Mouse (Mus musculus): ENCODE measurements around the gene Evi5. TPM values are rescaled to one million over a fixed set of nuclear protein-coding genes. Genes with fewer than 3 reads are reported as not detected.

The Evi5 gene
- polyA plus RNA-seq, 1 experiment: 72.9 TPM

DNA sequence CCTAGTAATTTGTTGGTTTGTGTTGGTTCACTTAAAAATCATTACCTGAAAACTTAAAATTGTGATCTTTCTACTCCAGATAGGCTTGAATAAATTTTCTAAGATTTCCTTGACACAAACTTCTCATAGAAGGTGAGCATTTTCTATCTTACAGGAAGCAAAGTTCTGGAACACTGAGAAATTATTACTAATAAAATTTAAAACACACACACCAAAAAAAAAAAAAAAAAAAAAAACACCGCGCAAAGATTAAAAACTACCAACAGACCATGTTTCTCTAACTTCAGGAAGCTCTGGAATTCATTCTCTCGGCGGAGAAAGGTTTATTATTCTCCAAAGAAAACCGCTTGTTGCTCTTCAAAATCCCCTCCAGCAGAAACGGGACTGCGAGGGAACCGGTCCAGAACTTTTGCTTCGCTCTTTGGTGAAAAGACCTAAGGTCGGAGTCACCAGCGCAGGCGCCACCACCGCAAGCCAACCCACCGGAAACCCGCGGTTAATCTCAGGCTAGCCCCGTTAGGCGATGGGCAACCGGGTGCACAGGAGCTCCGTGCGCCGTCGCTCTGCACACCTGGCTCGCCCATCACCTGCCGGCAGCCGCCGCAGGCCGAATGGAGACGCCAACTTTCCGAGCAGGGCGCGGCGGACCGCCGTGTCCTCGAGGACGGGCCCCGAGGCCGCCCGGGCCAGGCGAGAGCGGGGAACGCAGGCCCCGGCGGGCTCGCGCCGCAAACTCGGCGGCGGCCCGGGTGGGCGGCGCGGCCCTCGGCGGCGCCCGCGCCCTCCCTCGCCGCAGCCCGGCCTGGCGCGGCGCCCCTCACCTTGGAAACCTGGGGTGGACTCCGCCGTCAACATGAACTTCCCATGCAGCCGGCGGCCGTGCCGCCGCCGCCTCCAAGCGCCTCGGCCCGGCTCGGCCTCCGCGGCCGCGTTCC lies 6.7 kb downstream of the Evi5 start:
- Histone ChIP-seq H3K36me3 (ENCODE audit: control insufficient read depth, insufficient read depth, low read length, poor library complexity, severe bottlenecking) (no peaks in the 10 kb centered on the region), H3K4me3 (ENCODE audit: low read depth, low read length) (peak overlapping the region; percentile 71), H3K27me3 (ENCODE audit: control insufficient read depth, insufficient read depth, low read length, poor library complexity, severe bottlenecking) (no peaks in the 10 kb centered on the region; the same call in 1 of the 2 replicates), H3K4me1 (ENCODE audit: control insufficient read depth, insufficient read depth, low read length) (no peaks in the 10 kb centered on the region), H3K27ac (ENCODE audit: insufficient read depth, low read length) (peak overlapping the region; percentile 73), H3K9ac (ENCODE audit: low read depth, poor library complexity, severe bottlenecking) (peak overlapping the region; percentile 90), H3K9me3 (replicated peaks; ENCODE audit: control insufficient read depth, insufficient read depth, low read length, poor library complexity, severe bottlenecking) (no peaks in the 10 kb centered on the region)
- TF ChIP-seq CTCF (IDR thresholded peaks at IDR 0.05; ENCODE audit: low read depth, low read length): no peak
- TF ChIP-seq EP300 (IDR thresholded peaks at IDR 0.05; ENCODE audit: insufficient read depth, low read depth, low read length): no peak
- no peak for TF ChIP-seq POLR2A (IDR thresholded peaks at IDR 0.05; ENCODE audit: insufficient read depth, low read length)

DNA sequence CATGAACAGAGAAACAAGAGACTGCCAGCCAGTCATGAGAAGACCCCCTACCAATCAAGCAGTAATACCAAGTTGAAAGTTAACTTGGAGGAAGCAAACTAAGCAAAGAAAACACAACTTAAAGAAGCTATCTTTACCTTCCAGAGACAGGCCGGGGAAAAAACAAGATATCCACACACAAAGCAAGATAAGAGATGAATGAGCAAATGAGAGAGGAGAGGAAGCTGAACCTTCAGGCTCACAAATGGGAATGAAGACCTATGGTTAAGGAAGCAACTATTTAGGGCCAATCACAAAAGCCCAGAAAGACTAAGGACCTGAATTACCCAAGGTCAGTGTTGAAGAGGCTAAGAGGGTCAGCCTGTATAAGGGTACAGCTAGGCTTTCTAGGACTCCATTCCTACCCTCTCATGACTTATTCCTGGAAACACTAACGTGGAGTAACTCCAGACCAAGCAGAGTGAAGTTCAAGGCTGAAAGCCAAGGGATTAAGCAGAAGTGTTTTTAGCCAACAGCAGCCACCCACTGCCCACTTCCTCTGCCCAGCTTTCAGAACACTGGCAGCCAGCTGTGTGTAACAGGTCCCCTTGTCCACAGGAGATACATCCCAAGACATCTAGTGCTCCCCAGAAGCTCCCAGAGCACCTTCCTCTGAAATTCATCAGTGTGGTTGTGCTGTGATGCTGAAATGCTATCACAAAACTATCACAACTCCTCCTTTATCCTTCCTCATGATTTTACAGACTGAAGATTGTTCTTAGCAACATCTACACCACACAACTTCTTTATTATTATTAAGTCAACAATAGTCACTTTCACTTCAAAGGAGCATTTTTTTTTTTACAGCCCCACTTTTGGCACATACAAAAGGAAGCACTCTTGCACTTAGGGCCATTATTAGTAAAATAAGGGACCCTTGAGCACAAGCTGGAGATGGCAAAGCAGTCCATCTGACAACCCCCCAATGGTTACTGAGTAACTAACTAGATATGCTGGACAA lies 8.5 kb downstream of the Evi5 start:
- H3K4me1 ChIP-seq (ENCODE audit: control insufficient read depth, insufficient read depth, low read length): no peaks in the 10 kb centered on the region
- H3K4me3 ChIP-seq (ENCODE audit: low read depth, low read length): no peak overlapping the region
- H3K27me3 ChIP-seq (ENCODE audit: control insufficient read depth, insufficient read depth, low read length, poor library complexity, severe bottlenecking): no peaks in the 10 kb centered on the region
- H3K9me3 ChIP-seq (replicated peaks; ENCODE audit: control insufficient read depth, insufficient read depth, low read length, poor library complexity, severe bottlenecking): no peaks in the 10 kb centered on the region
- no peak overlapping the region for H3K9ac ChIP-seq (ENCODE audit: low read depth, poor library complexity, severe bottlenecking)
- TF ChIP-seq EP300 (IDR thresholded peaks at IDR 0.05; ENCODE audit: insufficient read depth, low read depth, low read length) (no peak), CTCF (IDR thresholded peaks at IDR 0.05; ENCODE audit: low read depth, low read length) (no peak), POLR2A (IDR thresholded peaks at IDR 0.05; ENCODE audit: insufficient read depth, low read length) (no peak)
- H3K36me3 ChIP-seq (ENCODE audit: control insufficient read depth, insufficient read depth, low read length, poor library complexity, severe bottlenecking): no peaks in the 10 kb centered on the region
- H3K27ac ChIP-seq (ENCODE audit: insufficient read depth, low read length): no peak overlapping the region

GRCm38 (mm10) chr5:107863971-107864370 lies 10.9 kb downstream of the Evi5 start:
- 0 out of 2 replicates have a peak overlapping the region, but pooled peaks have one; percentile 38 for H3K9ac ChIP-seq (ENCODE audit: low read depth, poor library complexity, severe bottlenecking)
- H3K4me3 ChIP-seq (ENCODE audit: low read depth, low read length): no peak overlapping the region
- no peak for TF ChIP-seq EP300 (IDR thresholded peaks at IDR 0.05; ENCODE audit: insufficient read depth, low read depth, low read length)
- TF ChIP-seq CTCF (IDR thresholded peaks at IDR 0.05; ENCODE audit: low read depth, low read length): no peak
- no peak for TF ChIP-seq POLR2A (IDR thresholded peaks at IDR 0.05; ENCODE audit: insufficient read depth, low read length)
- H3K4me1 ChIP-seq (ENCODE audit: control insufficient read depth, insufficient read depth, low read length): no peaks in the 10 kb centered on the region
- H3K9me3 ChIP-seq (replicated peaks; ENCODE audit: control insufficient read depth, insufficient read depth, low read length, poor library complexity, severe bottlenecking): no peaks in the 10 kb centered on the region
- H3K27ac ChIP-seq (ENCODE audit: insufficient read depth, low read length): no peak overlapping the region
- no peaks in the 10 kb centered on the region for H3K36me3 ChIP-seq (ENCODE audit: control insufficient read depth, insufficient read depth, low read length, poor library complexity, severe bottlenecking)
- H3K27me3 ChIP-seq (ENCODE audit: control insufficient read depth, insufficient read depth, low read length, poor library complexity, severe bottlenecking): no peaks in the 10 kb centered on the region

- H3K9ac ChIP-seq (ENCODE audit: low read depth, poor library complexity, severe bottlenecking): no peak overlapping the region
- peaks cover 1% of the 10 kb centered on the region for H3K4me1 ChIP-seq (ENCODE audit: control insufficient read depth, insufficient read depth, low read length)
- TF ChIP-seq CTCF (IDR thresholded peaks at IDR 0.05; ENCODE audit: low read depth, low read length): no peak
- TF ChIP-seq EP300 (IDR thresholded peaks at IDR 0.05; ENCODE audit: insufficient read depth, low read depth, low read length): no peak
- no peak for TF ChIP-seq POLR2A (IDR thresholded peaks at IDR 0.05; ENCODE audit: insufficient read depth, low read length)
- H3K27ac ChIP-seq (ENCODE audit: insufficient read depth, low read length): no peak overlapping the region
- no peaks in the 10 kb centered on the region for H3K36me3 ChIP-seq (ENCODE audit: control insufficient read depth, insufficient read depth, low read length, poor library complexity, severe bottlenecking)
- no peak overlapping the region for H3K4me3 ChIP-seq (ENCODE audit: low read depth, low read length)
- H3K9me3 ChIP-seq (replicated peaks; ENCODE audit: control insufficient read depth, insufficient read depth, low read length, poor library complexity, severe bottlenecking): no peaks in the 10 kb centered on the region
- no peaks in the 10 kb centered on the region for H3K27me3 ChIP-seq (ENCODE audit: control insufficient read depth, insufficient read depth, low read length, poor library complexity, severe bottlenecking)
Observed at GRCm38 (mm10) chr5:107858963-107859362, 15.9 kb downstream of the Evi5 start.

DNA sequence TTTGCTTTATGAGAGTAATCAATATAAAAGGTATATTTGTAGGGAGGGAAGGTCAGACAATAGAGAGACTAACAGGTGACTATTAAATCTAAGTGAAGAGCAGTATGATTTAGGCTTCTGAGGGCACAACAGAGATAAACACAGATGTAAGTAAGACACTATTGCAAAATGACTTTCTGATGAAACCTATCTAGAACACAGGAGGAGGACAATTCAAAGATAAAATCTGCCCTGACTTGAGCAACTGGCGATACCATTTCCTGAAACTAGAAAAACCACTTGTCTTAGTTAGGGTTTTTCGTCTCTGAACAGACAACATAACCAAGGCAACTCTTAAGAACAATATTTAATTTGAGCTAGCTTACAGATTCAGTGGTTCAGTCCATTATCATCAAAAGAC lies 19.4 kb downstream of the Evi5 start:
- Histone ChIP-seq H3K9me3 (replicated peaks; ENCODE audit: control insufficient read depth, insufficient read depth, low read length, poor library complexity, severe bottlenecking) (no peaks in the 10 kb centered on the region), H3K4me3 (ENCODE audit: low read depth, low read length) (no peak overlapping the region), H3K27ac (ENCODE audit: insufficient read depth, low read length) (no peak overlapping the region), H3K27me3 (ENCODE audit: control insufficient read depth, insufficient read depth, low read length, poor library complexity, severe bottlenecking) (no peaks in the 10 kb centered on the region), H3K9ac (ENCODE audit: low read depth, poor library complexity, severe bottlenecking) (no peak overlapping the region), H3K4me1 (ENCODE audit: control insufficient read depth, insufficient read depth, low read length) (peaks cover 1% of the 10 kb centered on the region), H3K36me3 (ENCODE audit: control insufficient read depth, insufficient read depth, low read length, poor library complexity, severe bottlenecking) (no peaks in the 10 kb centered on the region)
- no peak for TF ChIP-seq CTCF (IDR thresholded peaks at IDR 0.05; ENCODE audit: low read depth, low read length)
- TF ChIP-seq POLR2A (IDR thresholded peaks at IDR 0.05; ENCODE audit: insufficient read depth, low read length): no peak
- TF ChIP-seq EP300 (IDR thresholded peaks at IDR 0.05; ENCODE audit: insufficient read depth, low read depth, low read length): no peak
